Mouse (Mus musculus) CD4-positive, CD25-positive, alpha-beta regulatory T cell, adult 9 weeks (primary cell): Measurements from ENCODE around the gene Gm7075. TPM values are rescaled to one million over a fixed set of nuclear protein-coding genes. Genes with fewer than 3 reads are reported as not detected.

Source experiments
- polyA plus RNA-seq: library from polyadenylated mRNA; unstranded; fragments of 100-300 nt; shearing (Covaris generic); gene quantifications from one replicate; pipeline ENCODE4 v1.2.1, GENCODE M21; 2017

Gm7075 gene
- polyA plus RNA-seq, result not detected

GRCm38 (mm10) chr10:63421739-63422735 lies at the start of gene Gm7075:
Gene Gm7075, minus strand, starts transcription at chr10:63421789.

GRCm38 (mm10) chr10:63429785-63430305 lies 8.3 kb upstream of the Gm7075 start, which contains the start of gene Ctnna3:
Gene Ctnna3, plus strand, starts transcription at chr10:63430098.

DNA sequence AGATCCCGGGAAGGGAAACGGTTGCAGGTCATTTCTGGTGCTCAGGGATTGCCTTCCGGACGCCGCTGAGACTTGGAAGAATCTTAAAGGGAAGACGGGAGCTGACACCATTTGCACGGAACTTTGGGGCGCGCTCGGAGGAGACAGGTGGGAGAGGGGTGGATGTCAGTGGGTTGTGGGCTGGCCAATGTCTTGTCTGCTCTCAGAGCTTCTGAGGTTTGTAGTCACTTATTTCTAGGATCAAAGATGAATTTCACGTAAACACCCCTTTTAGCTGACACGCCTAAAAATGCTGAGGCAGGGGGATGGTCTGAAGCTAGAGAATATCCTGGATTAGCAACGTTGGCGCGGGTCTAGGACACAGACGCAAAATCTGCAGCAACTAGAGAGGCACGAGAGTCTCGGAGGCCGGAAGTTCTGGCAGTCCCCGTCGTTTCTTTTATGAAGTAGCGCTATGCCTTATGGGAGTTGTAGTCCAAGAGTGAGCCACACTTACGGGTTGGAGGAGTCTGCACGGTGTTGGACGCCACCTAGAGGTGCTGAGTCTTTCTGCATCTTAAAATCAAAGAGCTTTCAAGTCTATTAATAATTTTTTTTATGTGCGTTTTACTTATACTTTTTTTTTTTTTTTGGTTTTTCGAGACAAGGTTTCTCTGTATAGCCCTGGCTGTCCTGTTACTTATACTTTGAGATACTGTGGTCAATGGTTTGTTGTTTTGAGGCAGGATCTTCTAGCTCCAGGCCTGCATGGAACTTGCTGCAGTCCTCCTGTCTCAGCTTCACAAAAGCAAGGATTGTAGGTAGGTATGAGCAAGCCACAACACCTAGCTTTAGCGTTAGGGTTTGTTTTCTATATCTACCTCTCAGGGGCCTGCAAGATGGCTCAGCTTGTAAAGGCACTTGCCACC lies 39.0 kb downstream of the Gm7075 start, which contains the start of gene Dnajc12:
Gene Dnajc12 (plus strand): TSS at position 72 of the 908 bp plus-strand sequence.

GRCm38 (mm10) chr10:63381498-63382280 lies 39.9 kb downstream of the Gm7075 start, which contains the start of gene Sirt1:
Gene Sirt1, minus strand, starts transcription at chr10:63381704.

Other genes with a start within 250 kb of the Gm7075 start
- gene Mypn, start 217.8 kb downstream of the Gm7075 start, polyA plus RNA-seq, result not detected
- 143 TPM for gene Herc4, start 178.0 kb downstream of the Gm7075 start, polyA plus RNA-seq
- 3.8 TPM for gene Sirt1, start 40.1 kb downstream of the Gm7075 start, polyA plus RNA-seq
- 6.4 TPM for gene Dnajc12, start 39.3 kb downstream of the Gm7075 start, polyA plus RNA-seq
- 0.10 TPM for gene Ctnna3, start 8.3 kb upstream of the Gm7075 start, polyA plus RNA-seq